Mouse (Mus musculus): ENCODE measurements at regions not wholly inside any gene's neighbourhood (a gene's known extent, or its start where the extent isn't known, plus 50 kb on each side); places are given as distances from the start of the nearest gene placed in this dataset.
A peak's percentile ranks its signal among the peaks of the same experiment; 100 is the strongest.

DNA sequence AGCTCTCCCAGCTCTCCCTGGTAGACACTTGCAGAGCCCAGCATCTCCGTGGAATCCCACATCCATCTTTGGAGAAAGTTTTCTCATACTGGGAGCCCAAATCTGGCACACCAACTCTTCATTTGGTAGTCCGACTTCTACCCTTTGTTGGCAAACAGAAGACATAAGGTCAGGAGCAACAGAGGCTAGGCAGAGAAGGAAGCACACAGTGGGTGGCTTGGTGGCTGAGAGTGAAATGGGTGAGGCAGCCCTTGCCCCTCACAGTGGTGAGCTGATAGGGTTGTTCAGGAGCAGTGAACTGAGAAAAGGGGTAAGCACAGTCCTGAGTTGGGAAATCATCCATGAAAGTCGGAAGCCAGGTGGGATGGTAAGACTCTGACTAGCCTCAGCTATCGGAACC, 157.6 kb upstream of the Arid2 start:
- DNase-seq: peak; percentile 75

DNA sequence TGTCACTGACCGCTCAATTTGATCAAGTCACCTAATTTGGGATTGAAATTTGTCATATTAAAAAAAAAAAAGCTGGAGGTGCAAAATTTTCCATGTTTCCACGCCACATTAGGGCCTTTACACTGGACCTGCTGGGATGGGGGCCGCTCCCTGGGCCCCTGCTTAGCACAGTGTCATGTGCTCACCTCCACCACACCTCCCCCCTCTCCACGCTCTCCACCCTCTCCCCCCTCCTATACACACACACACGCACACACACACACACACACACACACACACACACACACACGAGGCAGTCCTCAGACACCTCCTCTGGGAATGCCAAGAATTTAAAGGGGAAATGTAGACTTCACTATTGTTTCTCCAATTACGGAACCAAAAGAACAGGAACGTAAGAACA, 156.8 kb upstream of the Arid2 start:
- DNase-seq: peak; percentile 43

DNA sequence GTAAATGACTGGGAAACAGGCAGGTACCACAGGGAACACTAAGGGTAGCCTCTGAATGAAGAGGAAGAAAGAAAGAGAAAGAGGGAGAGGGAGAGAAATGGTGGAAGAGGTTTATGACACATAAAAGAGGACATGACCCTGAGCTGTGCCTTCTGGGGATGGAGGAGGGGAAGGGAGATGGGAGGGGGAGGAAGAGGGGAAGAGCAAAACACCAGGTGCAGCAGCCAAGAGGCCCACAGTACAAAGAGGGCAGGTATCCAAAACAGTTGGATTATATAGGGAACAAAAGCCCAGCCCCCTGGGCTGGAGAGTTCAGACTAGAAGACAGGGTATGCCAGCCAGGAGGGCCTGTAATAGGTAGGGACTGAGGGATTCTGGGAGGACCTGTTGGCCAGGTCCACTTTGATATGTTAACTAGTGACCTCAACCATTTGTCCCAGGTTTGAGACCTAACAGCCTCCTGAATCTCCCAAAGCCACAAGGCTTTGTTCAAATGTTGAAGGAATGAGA, 155.7 kb upstream of the Arid2 start:
- DNase-seq: peak; percentile 54

DNA sequence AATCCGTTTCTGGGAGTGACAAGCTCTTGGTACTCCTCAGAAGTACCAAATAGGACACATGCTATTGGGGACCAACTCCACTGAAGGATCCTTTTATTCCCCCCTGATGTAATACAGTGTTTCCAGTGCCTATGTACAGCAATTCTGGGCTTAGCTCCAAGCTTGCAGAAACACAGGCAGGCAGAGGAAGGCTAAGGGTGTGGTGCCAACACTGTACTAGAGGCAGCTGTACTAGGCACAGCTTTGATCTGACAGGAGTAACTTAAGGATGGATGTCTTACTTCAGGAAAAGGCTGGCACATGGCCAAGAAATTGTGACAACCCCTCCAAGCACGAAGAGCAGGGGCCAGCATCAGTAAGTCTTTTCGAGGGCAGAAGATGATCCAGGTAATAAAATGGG, 154.7 kb upstream of the Arid2 start:
- peak; percentile 71 for DNase-seq

DNA sequence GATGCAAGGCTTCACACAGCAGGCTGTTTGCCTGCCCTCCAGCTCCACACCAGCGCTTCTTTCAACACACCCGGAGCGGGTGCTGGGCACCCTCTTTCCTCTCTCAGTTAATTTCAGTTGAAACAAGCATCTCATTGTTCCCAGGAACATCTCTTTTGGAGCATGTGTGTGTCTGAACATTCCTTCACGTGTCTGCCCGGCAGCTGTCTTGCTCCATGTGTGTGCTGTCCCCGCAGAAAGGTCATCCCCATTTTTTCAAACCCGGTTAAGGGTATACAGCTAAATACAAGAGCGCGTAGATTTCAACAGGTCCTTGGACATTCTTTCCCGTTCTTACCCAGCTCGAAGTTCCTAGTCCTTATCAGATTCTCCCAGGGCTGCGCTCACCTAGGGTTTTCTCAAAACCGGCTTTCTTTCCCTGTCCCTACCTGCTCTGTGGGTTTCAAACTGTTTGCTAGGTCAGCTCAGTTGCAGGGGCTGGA, 152.0 kb upstream of the Arid2 start:
- DNase-seq: peak; percentile 79

- DNase-seq: peak; percentile 60
Measured at GRCm38 (mm10) chr15:96135816-96136215, 151.5 kb upstream of the Arid2 start.

- peak; percentile 79 for DNase-seq
Measured at GRCm38 (mm10) chr15:96137534-96137933, 149.8 kb upstream of the Arid2 start.

DNA sequence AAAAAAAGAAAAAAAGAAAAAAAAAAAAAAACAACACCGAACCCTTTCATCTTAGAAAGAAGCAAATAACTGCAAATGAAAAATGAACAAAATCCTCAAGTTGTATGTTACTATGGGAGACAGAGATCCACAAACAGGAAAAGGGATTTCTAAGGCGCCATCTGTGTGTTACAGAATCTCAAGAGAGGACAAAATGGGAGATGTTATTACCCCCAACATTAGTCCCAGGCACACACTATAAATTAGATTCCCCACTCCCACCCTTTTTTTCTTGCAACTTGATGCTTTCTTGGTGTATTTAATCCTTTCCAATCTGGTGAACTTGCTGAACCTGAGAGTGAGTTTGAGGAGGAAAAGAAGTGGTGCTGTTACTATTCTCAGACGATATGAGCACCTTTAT, 149.4 kb upstream of the Arid2 start:
- no peak for DNase-seq

GRCm38 (mm10) chr15:96153489-96153888, 133.8 kb upstream of the Arid2 start:
- DNase-seq: peak; percentile 25

DNA sequence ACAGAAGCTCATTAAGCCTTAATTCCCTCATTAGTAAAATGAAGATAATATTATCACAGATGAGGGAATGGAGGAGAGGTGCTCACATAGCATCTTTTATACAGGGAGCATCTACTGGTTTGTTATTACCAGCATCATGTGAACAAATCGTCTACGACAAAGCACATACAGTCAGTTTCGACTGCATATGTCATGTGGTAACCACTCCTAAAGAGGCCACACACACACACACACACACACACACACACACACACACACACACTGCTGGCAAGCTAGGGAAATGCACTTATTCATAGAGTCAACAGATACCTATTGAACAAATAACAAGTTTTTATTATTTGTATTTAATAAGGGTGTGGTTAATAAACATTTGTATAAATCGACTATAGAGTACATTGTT, 129.0 kb upstream of the Arid2 start:
- DNase-seq: no peak

- peak; percentile 70 for DNase-seq
Measured at GRCm38 (mm10) chr15:96164771-96165431, 122.4 kb upstream of the Arid2 start.

DNA sequence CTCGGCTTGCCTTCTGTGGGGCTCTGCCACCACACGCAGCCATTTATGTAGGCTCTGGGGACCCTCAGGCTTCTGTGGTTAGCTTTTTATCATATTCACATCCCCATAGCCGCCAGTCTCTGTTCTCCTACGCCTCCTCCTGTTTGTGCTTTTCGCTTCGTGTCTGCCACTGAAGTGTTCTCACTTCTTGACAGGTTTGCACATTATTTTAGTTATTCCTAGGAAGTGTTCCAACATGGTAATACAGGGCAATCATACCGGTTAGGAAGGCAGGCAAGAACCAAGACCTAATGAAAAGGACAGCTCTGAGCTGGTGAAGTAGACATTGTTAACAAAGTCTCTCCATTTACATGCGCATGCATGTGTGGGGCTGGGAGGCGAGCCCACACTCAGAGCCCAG, 120.1 kb upstream of the Arid2 start:
- DNase-seq: peak; percentile 67

GRCm38 (mm10) chr15:96169726-96170467, 117.4 kb upstream of the Arid2 start:
- peak; percentile 56 for DNase-seq

GRCm38 (mm10) chr15:96170986-96171769, 116.1 kb upstream of the Arid2 start:
- DNase-seq: peak; percentile 65

DNA sequence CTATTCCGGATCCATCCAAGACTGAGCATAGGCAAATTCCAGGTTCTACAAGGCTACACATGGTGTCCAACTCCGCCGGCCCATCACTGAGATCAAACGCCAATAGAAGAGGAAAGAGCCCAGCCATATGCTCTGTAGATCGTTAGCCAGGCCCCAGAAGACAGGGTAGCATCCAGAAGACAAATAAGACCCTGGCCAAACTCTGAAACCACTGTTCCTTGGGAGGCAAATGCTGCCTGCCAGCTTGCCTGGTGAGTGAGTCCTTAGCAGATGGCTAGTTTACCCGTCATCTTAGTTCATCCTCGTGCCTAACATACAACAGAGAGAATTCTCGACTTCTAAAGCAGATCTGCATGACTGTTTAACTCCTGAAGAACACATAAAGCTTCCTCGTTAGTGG, 109.4 kb upstream of the Arid2 start:
- no peak for DNase-seq

- DNase-seq: no peak
Measured at GRCm38 (mm10) chr15:96178374-96179109, 108.8 kb upstream of the Arid2 start.

DNA sequence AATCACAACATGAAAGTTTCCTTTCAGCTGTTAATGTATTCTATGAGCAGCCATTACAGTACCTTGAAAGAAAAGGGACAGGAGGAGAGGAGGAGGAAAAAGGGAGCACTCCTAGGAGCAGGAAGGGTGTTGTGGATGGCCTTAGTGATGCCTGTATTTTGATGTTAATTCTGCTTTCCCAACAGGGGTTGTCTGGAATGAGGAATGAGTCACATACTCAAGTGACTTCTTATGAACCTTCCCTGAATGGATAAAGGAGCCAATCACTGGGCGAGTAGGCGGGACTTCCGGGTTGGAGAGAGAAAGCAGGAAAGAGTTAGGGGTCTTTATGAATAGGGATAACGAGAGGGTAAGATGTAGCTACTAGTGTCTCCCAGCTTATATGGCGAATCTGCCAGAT, 107.8 kb upstream of the Arid2 start:
- no peak for DNase-seq

DNA sequence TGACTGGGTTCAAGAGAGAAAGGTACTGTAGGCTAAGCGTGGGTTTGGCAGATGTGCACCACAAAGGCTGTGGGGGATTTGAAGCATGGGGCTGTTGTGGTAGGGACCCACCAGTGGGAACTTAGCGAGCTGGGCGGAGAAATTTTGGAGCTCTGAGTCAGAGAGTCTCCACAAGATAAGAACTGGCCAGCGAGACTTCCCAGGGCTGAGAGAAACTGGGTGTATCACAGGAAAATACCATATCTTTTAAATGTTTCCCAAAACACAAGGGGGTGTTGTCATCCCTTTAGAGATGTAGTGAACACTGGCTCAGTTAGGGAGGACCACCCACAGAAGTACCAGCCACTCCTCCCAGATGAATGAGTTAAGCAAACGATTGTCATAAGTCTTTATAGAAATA, 107.3 kb upstream of the Arid2 start:
- no peak for DNase-seq

- DNase-seq: no peak
Measured at GRCm38 (mm10) chr15:96180977-96181376, 106.3 kb upstream of the Arid2 start.

GRCm38 (mm10) chr15:96182313-96182712, 105.0 kb upstream of the Arid2 start:
- no peak for DNase-seq

DNA sequence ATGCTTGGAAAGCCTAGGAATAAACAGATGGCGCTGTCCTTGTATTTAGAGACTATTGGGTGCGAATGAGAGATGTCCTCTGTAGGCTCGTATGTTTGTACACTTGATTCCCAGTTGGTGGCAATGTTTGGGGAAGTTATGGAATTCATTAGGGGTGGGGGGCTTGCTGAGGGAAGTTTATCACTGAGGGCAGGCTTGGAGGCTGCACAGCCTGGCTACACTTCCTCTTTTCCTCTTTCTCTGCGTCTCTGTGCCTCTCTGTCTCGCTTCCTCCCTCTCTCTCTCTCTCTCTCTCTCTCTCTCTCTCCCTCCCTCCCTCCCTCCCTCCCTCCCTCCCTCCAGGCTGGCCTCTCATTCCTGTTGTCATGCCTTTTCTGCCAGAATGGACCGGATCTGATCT, 104.2 kb upstream of the Arid2 start:
- no peak for DNase-seq

DNA sequence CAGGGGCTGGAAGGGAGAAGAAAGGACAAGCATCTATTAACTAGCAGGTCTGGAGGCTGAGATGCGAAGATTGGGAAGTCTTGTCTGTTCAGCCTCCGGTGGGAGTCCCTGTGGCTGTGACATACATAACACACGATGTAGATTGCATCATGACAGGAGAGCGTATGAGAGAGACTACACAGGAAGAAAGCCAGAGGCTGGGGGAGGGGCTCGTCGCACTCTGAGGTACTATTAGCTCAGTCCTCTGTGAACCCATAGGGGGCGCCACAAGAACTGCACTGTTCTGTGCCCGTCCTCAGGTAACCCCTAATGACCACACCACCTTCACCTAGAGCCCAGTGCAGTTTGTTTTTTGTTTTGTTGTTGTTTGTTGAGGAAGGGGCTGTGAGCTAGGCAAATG, 102.7 kb upstream of the Arid2 start:
- DNase-seq: peak; percentile 91

GRCm38 (mm10) chr15:96185429-96185828, 101.9 kb upstream of the Arid2 start:
- peak; percentile 93 for DNase-seq

All from heart, adult 11 months (tissue).